Mouse (Mus musculus): ENCODE data around the gene Fbxo33. TPM values are rescaled to one million over a fixed set of nuclear protein-coding genes. Genes with fewer than 3 reads are reported as not detected.
A peak's percentile ranks its signal among the peaks of the same experiment; 100 is the strongest.

The Fbxo33 gene
- total and polyA plus RNA-seq, 3 experiments = 9.5 to 31.6 (median 19.5) TPM

DNA sequence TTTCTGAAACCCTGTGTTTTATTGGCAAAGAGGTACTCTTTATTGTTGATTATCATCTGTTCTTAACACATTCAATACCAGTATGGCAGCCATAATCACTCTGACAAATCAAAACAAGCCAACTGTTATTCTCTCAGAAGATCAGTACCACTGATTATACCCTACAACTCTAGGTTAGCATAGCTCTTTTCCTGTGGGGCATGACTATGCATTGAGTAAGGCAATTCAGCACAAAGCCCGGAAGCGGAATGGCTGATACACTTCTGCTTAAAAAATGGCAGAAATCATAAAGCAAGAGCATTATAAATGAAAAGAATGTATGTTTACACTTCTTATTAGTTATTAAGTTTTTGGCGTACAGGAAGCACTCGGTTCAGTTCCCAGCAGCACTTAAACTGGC, 3.3 kb downstream of the Fbxo33 start:
- in situ Hi-C loops (cut with MboI; ENCODE audit: low pct_ligation_motif_present, low pct_unique_long_range_greater_than_20kb, low sequenced_read_pairs) = loop anchor here (25.0 kb wide), 1 partner anchor 154 kb away; the partner anchor contains the start of genes Pnn and Trappc6b
- H3K79me2 ChIP-seq (replicated peaks; ENCODE audit: control insufficient read depth, extremely low read depth, insufficient read depth, poor library complexity, severe bottlenecking) = peaks cover 32% of the 10 kb centered on the region
- H3K4me3 ChIP-seq (replicated peaks in 1 of 3; ENCODE audit: low read depth in 2 of 3, low read length in 2 of 3, poor library complexity in 1 of 3) = no peak overlapping the region
- no peaks in the 10 kb centered on the region for H3K9me3 ChIP-seq (replicated peaks; ENCODE audit: low read length)
- H3K9ac ChIP-seq (ENCODE audit: insufficient read depth, low read depth) = peak overlapping the region; percentile 48; the same call in 1 of the 2 replicates
- TF ChIP-seq MAX (IDR thresholded peaks at IDR 0.05; ENCODE audit: low read length) = no peak
- H3K4me2 ChIP-seq (ENCODE audit: insufficient read depth, low read depth, poor library complexity, severe bottlenecking) = peak overlapping the region; percentile 67
- peaks cover 0 to 6% of the 10 kb centered on the region in 2 experiments for H3K36me3 ChIP-seq (replicated peaks in 1 of 2; ENCODE audit: control insufficient read depth in 1 of 2, insufficient read depth in 1 of 2, low read length in 1 of 2)
- DNase-seq (ENCODE audit: extremely low read depth) = no peak
- no peaks in the 10 kb centered on the region for H3K27me3 ChIP-seq (replicated peaks)
- peaks cover 5 to 26% of the 10 kb centered on the region in 2 experiments; a peak in 3 of 4 replicates for H3K4me1 ChIP-seq (ENCODE audit: control insufficient read depth in 1 of 2, insufficient read depth in 2 of 2)
- no peak overlapping the region for H3K27ac ChIP-seq (ENCODE audit: insufficient read depth, low read depth)
- dilution Hi-C loops (cut with MboI; ENCODE audit: extremely low pct_ligation_motif_present, extremely low pct_unique_long_range_greater_than_20kb, low sequenced_read_pairs) = no loop called here

- Histone ChIP-seq H3K36me3 (replicated peaks in 1 of 2; ENCODE audit: control insufficient read depth in 1 of 2, insufficient read depth in 1 of 2, low read length in 1 of 2) (peaks cover 9 to 20% of the 10 kb centered on the region in 2 experiments), H3K4me3 (replicated peaks in 1 of 3; ENCODE audit: low read depth in 2 of 3, low read length in 2 of 3, poor library complexity in 1 of 3) (no peak overlapping the region), H3K27ac (ENCODE audit: insufficient read depth, low read depth) (no peak overlapping the region), H3K9ac (ENCODE audit: insufficient read depth, low read depth) (no peak overlapping the region), H3K79me2 (replicated peaks; ENCODE audit: control insufficient read depth, extremely low read depth, insufficient read depth, poor library complexity, severe bottlenecking) (peaks cover 10% of the 10 kb centered on the region), H3K4me2 (ENCODE audit: insufficient read depth, low read depth, poor library complexity, severe bottlenecking) (no peak overlapping the region), H3K27me3 (replicated peaks) (no peaks in the 10 kb centered on the region), H3K9me3 (replicated peaks; ENCODE audit: low read length) (no peaks in the 10 kb centered on the region), H3K4me1 (ENCODE audit: control insufficient read depth in 1 of 2, insufficient read depth in 2 of 2) (peaks cover 3 to 27% of the 10 kb centered on the region in 2 experiments; a peak in 3 of 4 replicates)
- in situ Hi-C loops (cut with MboI; ENCODE audit: low pct_ligation_motif_present, low pct_unique_long_range_greater_than_20kb, low sequenced_read_pairs) = loop anchor here (25.0 kb wide), 1 partner anchor 146 kb away; the partner anchor contains the start of genes Pnn and Trappc6b
- dilution Hi-C loops (cut with MboI; ENCODE audit: extremely low pct_ligation_motif_present, extremely low pct_unique_long_range_greater_than_20kb, low sequenced_read_pairs) = no loop called here
- no peak for DNase-seq (ENCODE audit: extremely low read depth)
- TF ChIP-seq ZC3H11A (IDR thresholded peaks at IDR 0.05; ENCODE audit: low read depth, low read length) (no peak), RCOR1 (conservative IDR thresholded peaks at IDR 0.05; ENCODE audit: low read depth, low read length) (no peak), KAT2A (IDR thresholded peaks at IDR 0.05; ENCODE audit: insufficient replicate concordance, low read length) (no peak), BHLHE40 (IDR thresholded peaks at IDR 0.05; ENCODE audit: low read depth, low read length) (no peak), RAD21 (IDR thresholded peaks at IDR 0.05; ENCODE audit: low read depth, low read length) (no peak), SMC3 (IDR thresholded peaks at IDR 0.05; ENCODE audit: low read depth, low read length) (no peak), ZMIZ1 (IDR thresholded peaks at IDR 0.05; ENCODE audit: low read depth, low read length) (no peak), E2F4 (IDR thresholded peaks at IDR 0.05; ENCODE audit: insufficient replicate concordance, low read depth, low read length) (no peak), ETS1 (conservative IDR thresholded peaks at IDR 0.05; ENCODE audit: low read depth, low read length) (no peak), MEF2A (IDR thresholded peaks at IDR 0.05; ENCODE audit: borderline replicate concordance, low read depth, low read length) (no peak), HCFC1 (IDR thresholded peaks at IDR 0.05; ENCODE audit: low read depth, low read length) (no peak), SIN3A (IDR thresholded peaks at IDR 0.05; ENCODE audit: low read length) (no peak), CHD1 (IDR thresholded peaks at IDR 0.05; ENCODE audit: low read depth, low read length) (no peak), GABPA (IDR thresholded peaks at IDR 0.05; ENCODE audit: insufficient replicate concordance, low read depth, low read length) (no peak), MAZ (IDR thresholded peaks at IDR 0.05; ENCODE audit: low read depth, low read length) (no peak)
Observed at GRCm38 (mm10) chr12:59207814-59208213, 11.7 kb downstream of the Fbxo33 start.
